Mouse (Mus musculus): ENCODE measurements around the gene Pgbd1.

DNA sequence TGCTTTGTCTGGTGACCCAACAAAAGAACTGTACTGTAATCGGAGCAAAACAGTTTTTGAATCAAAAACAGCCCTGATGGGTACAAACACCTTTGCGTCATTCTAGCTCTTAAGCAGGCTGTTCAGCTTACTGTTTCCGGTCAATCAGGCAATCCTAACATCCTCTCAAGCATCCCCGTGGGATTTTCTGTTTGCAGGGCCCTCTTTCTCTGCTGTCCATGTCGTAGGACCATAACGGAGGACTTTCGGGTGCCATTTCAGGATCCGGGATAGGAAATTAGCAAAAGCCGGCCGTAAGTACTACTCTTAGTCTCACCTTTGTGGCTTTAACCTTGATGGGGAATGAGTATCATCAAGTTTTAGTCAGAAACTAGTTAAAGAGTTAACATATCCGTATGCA is 33.5 kb downstream of the Pgbd1 start:
- TF ChIP-seq GATA1 (IDR thresholded peaks at IDR 0.05; ENCODE audit: borderline replicate concordance, low read length) (no peak), FLI1 (IDR thresholded peaks at IDR 0.05; ENCODE audit: low read length) (no peak)
